Mouse (Mus musculus) CH12.LX (cell line): Measurements from ENCODE around the gene Crip3. TPM values are rescaled to one million over a fixed set of nuclear protein-coding genes. Genes with fewer than 3 reads are reported as not detected.

Experiments used
- DNase-seq: peaks from one replicate; pipeline ENCODE4 v3.0.0-alpha.2; 2013; ENCODE audit errors: extremely low read depth
- H3K27ac ChIP-seq: 2 replicates; pipeline ENCODE4 v1.5.1; 2012; ENCODE audit warnings: low read depth, mild to moderate bottlenecking, control low read depth, moderate library complexity; ENCODE audit not compliant: insufficient read depth
- H3K27me3 ChIP-seq: replicated peaks from 2 replicates; pipeline ENCODE3; 2012; ENCODE audit warnings: inconsistent platforms
- H3K36me3 ChIP-seq, 2 experiments: replicated peaks in 1 of 2; 2 replicates each; pipeline versions ENCODE3 to v1.6.1; 2012; ENCODE audit warnings: inconsistent platforms in 1 of 2, low read length in 1 of 2, mild to moderate bottlenecking in 1 of 2, mixed read lengths in 1 of 2, moderate library complexity in 1 of 2; ENCODE audit not compliant: control insufficient read depth in 1 of 2, insufficient read depth in 1 of 2
- H3K4me1 ChIP-seq, 2 experiments: 2 replicates each; pipeline ENCODE4 v1.6.1; 2012; ENCODE audit warnings: inconsistent platforms in 1 of 2, moderate library complexity in 1 of 2; ENCODE audit not compliant: insufficient read depth in 2 of 2, control insufficient read depth in 1 of 2
- H3K4me2 ChIP-seq: 2 replicates; pipeline ENCODE4 v1.6.1; 2012; ENCODE audit warnings: low read depth, mild to moderate bottlenecking, control low read depth; ENCODE audit not compliant: poor library complexity, insufficient read depth, severe bottlenecking
- H3K4me3 ChIP-seq, 3 experiments: fragments of 150-350 bp in 1 of 3; sonication (generic) in 1 of 3; replicated peaks in 1 of 3; 2 replicates each; pipeline versions ENCODE3 to v1.5.1; 2011 to 2012; ENCODE audit warnings: low read depth in 2 of 3, low read length in 2 of 3, mild to moderate bottlenecking in 2 of 3, moderate library complexity in 2 of 3, control low read depth in 1 of 3, improper control_type of control experiment in 1 of 3, inconsistent platforms in 1 of 3, mixed read lengths in 1 of 3; ENCODE audit not compliant: poor library complexity in 1 of 3
- H3K79me2 ChIP-seq: replicated peaks from 2 replicates; pipeline ENCODE4 v1.6.1; 2012; ENCODE audit warnings: mild to moderate bottlenecking, moderate library complexity; ENCODE audit not compliant: control insufficient read depth, poor library complexity, insufficient read depth, severe bottlenecking; ENCODE audit errors: extremely low read depth
- H3K9ac ChIP-seq: 2 replicates; pipeline ENCODE4 v1.6.1; 2012; ENCODE audit warnings: low read depth, mild to moderate bottlenecking, control low read depth, moderate library complexity; ENCODE audit not compliant: insufficient read depth
- H3K9me3 ChIP-seq: replicated peaks from 2 replicates; pipeline ENCODE3; 2012; ENCODE audit warnings: low read length, inconsistent platforms, mixed read lengths
- CTCF ChIP-seq, 2 experiments: IDR thresholded peaks in 1 of 2; conservative IDR thresholded peaks in 1 of 2; 2 replicates each; pipeline ENCODE4 v1.5.1; 2011 to 2012; ENCODE audit warnings: low read depth in 2 of 2, low read length in 2 of 2, improper control_type of control experiment in 1 of 2, inconsistent platforms in 1 of 2, mild to moderate bottlenecking in 1 of 2, moderate library complexity in 1 of 2
- E2F4 ChIP-seq: IDR thresholded peaks from 2 replicates; pipeline ENCODE4 v1.6.1; 2011; ENCODE audit warnings: low read depth, low read length, improper control_type of control experiment; ENCODE audit not compliant: insufficient replicate concordance
- EP300 ChIP-seq: IDR thresholded peaks from 2 replicates; pipeline ENCODE4 v1.6.1; 2011; ENCODE audit warnings: low read length, improper control_type of control experiment
- ETS1 ChIP-seq: conservative IDR thresholded peaks from 2 replicates; pipeline ENCODE4 v1.6.1; 2012; ENCODE audit warnings: low read depth, mild to moderate bottlenecking, inconsistent platforms, low read length, improper control_type of control experiment, moderate library complexity
- HCFC1 ChIP-seq: IDR thresholded peaks from 2 replicates; pipeline ENCODE4 v1.6.1; 2012; ENCODE audit warnings: low read depth, mild to moderate bottlenecking, inconsistent platforms, low read length, improper control_type of control experiment
- JUN ChIP-seq: IDR thresholded peaks from 2 replicates; pipeline ENCODE4 v1.6.1; 2011; ENCODE audit warnings: low read depth, mild to moderate bottlenecking, low read length, improper control_type of control experiment, moderate library complexity; ENCODE audit not compliant: insufficient read depth
- JUND ChIP-seq: conservative IDR thresholded peaks from 2 replicates; pipeline ENCODE4 v1.6.1; 2011; ENCODE audit warnings: low read depth, low read length, improper control_type of control experiment
- MAX ChIP-seq: IDR thresholded peaks from 2 replicates; pipeline ENCODE4 v1.6.1; 2011; ENCODE audit warnings: low read length, improper control_type of control experiment
- MEF2A ChIP-seq: IDR thresholded peaks from 2 replicates; pipeline ENCODE4 v1.6.1; 2014; ENCODE audit warnings: low read depth, mild to moderate bottlenecking, inconsistent platforms, low read length, improper control_type of control experiment, borderline replicate concordance
- MXI1 ChIP-seq: IDR thresholded peaks from 2 replicates; pipeline ENCODE4 v1.6.1; 2011; ENCODE audit warnings: mild to moderate bottlenecking, low read depth, low read length, improper control_type of control experiment
- NELFE ChIP-seq: IDR thresholded peaks from 2 replicates; pipeline ENCODE4 v1.6.1; 2011; ENCODE audit warnings: low read depth, low read length, improper control_type of control experiment
- PAX5 ChIP-seq: IDR thresholded peaks from 2 replicates; pipeline ENCODE4 v1.6.1; 2012; ENCODE audit warnings: low read length, inconsistent platforms, mixed read lengths
- POLR2A ChIP-seq: IDR thresholded peaks from 2 replicates; pipeline ENCODE4 v1.6.1; 2011; ENCODE audit warnings: low read depth, mild to moderate bottlenecking, improper control_type of control experiment, low read length
- RAD21 ChIP-seq: IDR thresholded peaks from 2 replicates; pipeline ENCODE4 v1.6.1; 2011; ENCODE audit warnings: low read depth, mild to moderate bottlenecking, low read length, improper control_type of control experiment, moderate library complexity
- SIN3A ChIP-seq: IDR thresholded peaks from 2 replicates; pipeline ENCODE4 v1.6.1; 2012; ENCODE audit warnings: low read length, improper control_type of control experiment, inconsistent platforms
- SMC3 ChIP-seq: IDR thresholded peaks from 2 replicates; pipeline ENCODE4 v1.6.1; 2011; ENCODE audit warnings: low read depth, low read length, improper control_type of control experiment
- TCF12 ChIP-seq: IDR thresholded peaks from 2 replicates; pipeline ENCODE4 v1.6.1; 2014; ENCODE audit warnings: low read depth, mild to moderate bottlenecking, inconsistent platforms, low read length, improper control_type of control experiment
- UBTF ChIP-seq: IDR thresholded peaks from 2 replicates; pipeline ENCODE4 v1.6.1; 2012; ENCODE audit warnings: low read depth, mild to moderate bottlenecking, inconsistent platforms, low read length, improper control_type of control experiment, moderate library complexity
- USF1 ChIP-seq: IDR thresholded peaks from 2 replicates; pipeline ENCODE4 v1.6.1; 2014; ENCODE audit warnings: low read depth, mild to moderate bottlenecking, inconsistent platforms, low read length, improper control_type of control experiment
- USF2 ChIP-seq: conservative IDR thresholded peaks from 2 replicates; pipeline ENCODE4 v1.6.1; 2011; ENCODE audit warnings: low read depth, low read length, improper control_type of control experiment
- ZC3H11A ChIP-seq: IDR thresholded peaks from 2 replicates; pipeline ENCODE4 v1.6.1; 2012; ENCODE audit warnings: low read depth, mild to moderate bottlenecking, inconsistent platforms, low read length, improper control_type of control experiment
- dilution Hi-C: fragments of 300-500 bp; cut with MboI; formaldehyde crosslinking; loops from 2 replicates; pipeline ENCODE4 v1.14.3; 2020; ENCODE audit warnings: low sequenced_read_pairs; ENCODE audit not compliant: extremely low pct_unique_long_range_greater_than_20kb, extremely low pct_ligation_motif_present
- in situ Hi-C: fragments of 300-500 bp; cut with MboI; formaldehyde crosslinking; loops from 3 replicates; pipeline ENCODE4 v1.14.3; 2019; ENCODE audit warnings: low sequenced_read_pairs, low pct_ligation_motif_present, low pct_unique_long_range_greater_than_20kb, mixed read lengths
- polyA plus RNA-seq: library from polyadenylated mRNA; unstranded; fragments of >175 nt; gene quantifications from 2 replicates; pipeline ENCODE4 v1.2.1, GENCODE M21; 2012; ENCODE audit warnings: low read depth; ENCODE audit not compliant: insufficient read length
- total RNA-seq, 2 experiments: library from RNA; depleted of rRNA; stranded (reverse); fragments of 300-350 nt in 1 of 2; fragments of >200 nt in 1 of 2; gene quantifications; 2 replicates each; pipeline ENCODE4 v1.2.3; 2012 to 2014

Crip3 gene
- total and polyA plus RNA-seq, 3 experiments: not detected

GRCm38 (mm10) chr17:46419717-46420116, 9.0 kb upstream of the Crip3 start:
- H3K4me1 ChIP-seq: peaks cover 0 to 2% of the 10 kb centered on the region in 2 experiments; a peak in 1 of 4 replicates
- TF ChIP-seq USF1 (no peak), SMC3 (peak; percentile 20; the same call in 1 of the 2 replicates), USF2 (no peak), CTCF (conservative IDR thresholded peaks at IDR 0.05 in 1 of 2, IDR thresholded peaks at IDR 0.05 in 1 of 2; ENCODE audit: low read depth in 2 of 2, low read length in 2 of 2) (peak in 1 of 2 experiments; percentile 39; a peak in 2 of 4 replicates)
- TF ChIP-seq, all 38 proteins: peak for 2
- dilution Hi-C loops: no loop called here
- H3K9ac ChIP-seq: no peak overlapping the region
- no peak overlapping the region for H3K4me2 ChIP-seq
- H3K36me3 ChIP-seq: no peaks in the 10 kb centered on the region
- no peak overlapping the region for H3K4me3 ChIP-seq
- peak; percentile 11 for DNase-seq
- in situ Hi-C loops: no loop called here
- H3K79me2 ChIP-seq: no peaks in the 10 kb centered on the region
- H3K27me3 ChIP-seq: no peaks in the 10 kb centered on the region
- no peak overlapping the region for H3K27ac ChIP-seq
- H3K9me3 ChIP-seq: no peaks in the 10 kb centered on the region

GRCm38 (mm10) chr17:46426496-46426895, 2.2 kb upstream of the Crip3 start:
- no peak for DNase-seq
- Histone ChIP-seq H3K36me3 (no peaks in the 10 kb centered on the region), H3K79me2 (no peaks in the 10 kb centered on the region), H3K27ac (no peak overlapping the region), H3K9ac (no peak overlapping the region), H3K4me2 (no peak overlapping the region), H3K4me3 (no peak overlapping the region), H3K27me3 (peaks cover 32% of the 10 kb centered on the region), H3K9me3 (no peaks in the 10 kb centered on the region), H3K4me1 (no peaks in the 10 kb centered on the region)
- in situ Hi-C loops: no loop called here
- dilution Hi-C loops: no loop called here
- no peak for TF ChIP-seq EP300

- no peak for TF ChIP-seq MAX
- no peak for TF ChIP-seq JUND
- no peak for TF ChIP-seq ETS1
- TF ChIP-seq E2F4: no peak
- no peak for TF ChIP-seq MEF2A
- TF ChIP-seq HCFC1: no peak
- TF ChIP-seq UBTF: no peak
- no peak for TF ChIP-seq MXI1
- TF ChIP-seq POLR2A: no peak
- no peak for TF ChIP-seq NELFE
- no peak for TF ChIP-seq TCF12
- TF ChIP-seq JUN: no peak
- TF ChIP-seq RAD21: no peak
- TF ChIP-seq SMC3: no peak
- TF ChIP-seq SIN3A: no peak
- no peak for TF ChIP-seq ZC3H11A
- no peak for TF ChIP-seq USF1
- no peak for TF ChIP-seq EP300
- TF ChIP-seq PAX5: no peak
- Histone ChIP-seq H3K4me1 (no peaks in the 10 kb centered on the region), H3K9ac (no peak overlapping the region), H3K27me3 (peaks cover 45% of the 10 kb centered on the region), H3K4me2 (no peak overlapping the region), H3K27ac (no peak overlapping the region), H3K9me3 (no peaks in the 10 kb centered on the region), H3K4me3 (no peak overlapping the region), H3K79me2 (no peaks in the 10 kb centered on the region), H3K36me3 (no peaks in the 10 kb centered on the region)
- dilution Hi-C loops (no loop called here), in situ Hi-C loops (no loop called here)
- DNase-seq: no peak
Measured at GRCm38 (mm10) chr17:46433627-46434026, 4.9 kb downstream of the Crip3 start.
